Mouse (Mus musculus): ENCODE results near the gene Nfkbil1.

DNA sequence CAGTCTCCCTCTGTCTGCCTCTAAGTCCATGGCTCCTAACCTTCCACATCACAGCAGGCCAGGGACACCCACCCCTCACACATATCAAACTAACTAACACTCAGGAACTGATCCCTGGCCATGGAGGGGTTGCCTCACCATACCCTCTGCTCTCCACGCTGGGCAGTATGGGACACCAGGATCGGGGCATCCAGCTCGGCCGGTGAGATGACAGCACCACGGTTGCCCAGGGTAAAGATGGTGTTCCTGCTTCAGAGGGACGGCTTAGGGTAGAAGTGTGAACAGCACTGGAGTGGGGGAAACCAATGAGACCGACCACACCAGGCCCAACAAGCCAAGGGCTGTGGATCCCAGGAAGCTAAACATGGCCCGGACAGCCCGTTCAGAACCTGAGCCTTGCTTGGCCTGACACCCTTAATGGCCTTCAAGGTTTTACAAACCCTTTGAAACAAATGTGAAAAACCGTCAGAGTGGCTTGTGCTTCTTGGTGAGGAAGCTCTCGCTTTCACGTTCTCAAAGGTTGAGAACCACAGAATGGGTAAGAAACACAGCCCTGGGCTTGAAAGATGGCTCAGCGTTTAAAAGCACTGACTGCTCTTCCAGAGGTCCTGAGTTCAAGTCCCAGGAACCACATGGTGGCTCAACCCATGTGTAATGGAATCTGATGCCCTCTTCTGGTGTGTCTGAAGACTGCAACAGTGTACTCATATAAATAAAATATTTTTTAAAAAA lies 43.5 kb upstream of the Nfkbil1 start:
- 0 out of 2 replicates have a peak, but pooled peaks have one; percentile 61 for TF ChIP-seq MAFK (IDR thresholded peaks at IDR 0.05; ENCODE audit: insufficient replicate concordance, low read length)
- no peak for TF ChIP-seq MAZ (IDR thresholded peaks at IDR 0.05; ENCODE audit: low read depth, low read length)
- TF ChIP-seq CTCF (conservative IDR thresholded peaks at IDR 0.05 in 1 of 2, IDR thresholded peaks at IDR 0.05 in 1 of 2; ENCODE audit: low read depth in 2 of 2, low read length in 2 of 2) = no peak
- TF ChIP-seq RAD21 (IDR thresholded peaks at IDR 0.05; ENCODE audit: low read depth, low read length) = no peak
- no peak for TF ChIP-seq CHD2 (IDR thresholded peaks at IDR 0.05; ENCODE audit: low read length)
